Mouse (Mus musculus): ENCODE data around the gene Asb8.

The Asb8 gene

GRCm38 (mm10) chr15:98089421-98090183 lies 75.8 kb downstream of the Asb8 start:
- peak; percentile 26 for DNase-seq (ENCODE audit: extremely low read depth, insufficient read length, low spot score)

- DNase-seq (ENCODE audit: extremely low read depth, insufficient read length, low spot score), result no peak
Observed at GRCm38 (mm10) chr15:98088889-98089288, 76.5 kb downstream of the Asb8 start.

All from 3134 (cell line).